Mouse (Mus musculus) hindbrain, embryonic 12.5 days (tissue): Measurements from ENCODE around the gene Naa60. TPM values are rescaled to one million over a fixed set of nuclear protein-coding genes. Genes with fewer than 3 reads are reported as not detected.

Experiments used
- ATAC-seq: fragments of 200-750 bp; cut with Nextera tagmentation; 2 replicates; pipeline ENCODE4 v1.8.0; 2017; ENCODE audit warnings: moderate TSS enrichment; ENCODE audit not compliant: low FRiP score
- H3K27ac ChIP-seq: fragments of 300-500 bp; sonication (generic); 2 replicates; pipeline ENCODE4 v1.5.1; 2016; ENCODE audit warnings: mild to moderate bottlenecking
- H3K27me3 ChIP-seq: fragments of 300-500 bp; sonication (generic); 2 replicates; pipeline ENCODE4 v1.6.1; 2016; ENCODE audit warnings: mild to moderate bottlenecking
- H3K36me3 ChIP-seq: fragments of 300-500 bp; sonication (generic); 2 replicates; pipeline ENCODE4 v1.6.1; 2016; ENCODE audit warnings: mild to moderate bottlenecking
- H3K4me1 ChIP-seq: fragments of 300-500 bp; sonication (generic); 2 replicates; pipeline ENCODE4 v1.6.1; 2016
- H3K4me2 ChIP-seq: fragments of 300-500 bp; sonication (generic); replicated peaks from 2 replicates; pipeline ENCODE4 v1.6.1; 2016; ENCODE audit warnings: mild to moderate bottlenecking
- H3K4me3 ChIP-seq: fragments of 300-500 bp; sonication (generic); 2 replicates; pipeline ENCODE4 v1.5.1; 2016; ENCODE audit warnings: mild to moderate bottlenecking
- H3K9ac ChIP-seq: fragments of 300-500 bp; sonication (generic); 2 replicates; pipeline ENCODE4 v1.6.1; 2016; ENCODE audit warnings: mild to moderate bottlenecking, moderate library complexity
- H3K9me3 ChIP-seq: fragments of 300-500 bp; sonication (generic); replicated peaks from 2 replicates; pipeline ENCODE4 v1.6.1; 2016; ENCODE audit warnings: mild to moderate bottlenecking
- WGBS: fragments of 180-500 bp; shearing (Covaris S2); methylation state at CpG from one replicate; pipeline ENCODE4 v1.1.7; 2016; 5-methylcytosine and 5-hydroxymethylcytosine counted together
- polyA plus RNA-seq: library from polyadenylated mRNA; unstranded; fragments of >200 nt; fragmentation: Nextera tagmentation; extraction: Ambion mirVana; gene quantifications from 2 replicates; pipeline ENCODE4 v1.2.1, GENCODE M21; 2016

Gene Naa60
- polyA plus RNA-seq, 1 experiment from 2014 or later, result 65.7 TPM

GRCm38 (mm10) chr16:3895173-3895792, 23.1 kb downstream of the Naa60 start:
- Histone ChIP-seq H3K36me3 (peaks cover 37% of the 10 kb centered on the region), H3K9ac (no peak overlapping the region), H3K4me1 (no peaks in the 10 kb centered on the region), H3K4me2 (no peak overlapping the region), H3K27me3 (no peaks in the 10 kb centered on the region), H3K9me3 (no peaks in the 10 kb centered on the region), H3K4me3 (no peak overlapping the region), H3K27ac (no peak overlapping the region)
- no peak for ATAC-seq
- WGBS, result 83% methylated on average over 9 of the region's 9 CpGs

- Histone ChIP-seq H3K9ac (no peak overlapping the region), H3K9me3 (no peaks in the 10 kb centered on the region), H3K4me3 (no peak overlapping the region), H3K27ac (no peak overlapping the region), H3K36me3 (peaks cover 45% of the 10 kb centered on the region), H3K4me1 (no peaks in the 10 kb centered on the region), H3K4me2 (no peak overlapping the region), H3K27me3 (no peaks in the 10 kb centered on the region)
- WGBS, result 87% methylated on average over 6 of the region's 6 CpGs
- no peak for ATAC-seq
Observed at GRCm38 (mm10) chr16:3896046-3896445, 23.9 kb downstream of the Naa60 start.

GRCm38 (mm10) chr16:3896553-3896952, 24.4 kb downstream of the Naa60 start:
- Histone ChIP-seq H3K9ac (no peak overlapping the region), H3K4me2 (no peak overlapping the region), H3K4me1 (no peaks in the 10 kb centered on the region), H3K27me3 (no peaks in the 10 kb centered on the region), H3K9me3 (no peaks in the 10 kb centered on the region), H3K36me3 (peaks cover 49% of the 10 kb centered on the region), H3K27ac (no peak overlapping the region), H3K4me3 (no peak overlapping the region)
- no peak for ATAC-seq
- WGBS, result 90% methylated on average over 1 of the region's 1 CpGs

- H3K9ac ChIP-seq, result no peak overlapping the region
- peaks cover 11% of the 10 kb centered on the region for H3K4me1 ChIP-seq
- no peak for ATAC-seq
- H3K27ac ChIP-seq, result no peak overlapping the region
- H3K4me2 ChIP-seq, result no peak overlapping the region
- H3K4me3 ChIP-seq, result no peak overlapping the region
- H3K9me3 ChIP-seq, result no peaks in the 10 kb centered on the region
- H3K27me3 ChIP-seq, result no peaks in the 10 kb centered on the region
- WGBS, result 75% methylated on average over 2 of the region's 2 CpGs
- H3K36me3 ChIP-seq, result peaks cover 45% of the 10 kb centered on the region
Observed at GRCm38 (mm10) chr16:3907471-3907870, 35.3 kb downstream of the Naa60 start.

- H3K4me1 ChIP-seq, result peaks cover 11% of the 10 kb centered on the region
- peaks cover 43% of the 10 kb centered on the region for H3K36me3 ChIP-seq
- H3K27ac ChIP-seq, result peak within 1 kb of the TSS; percentile 66
- no peaks in the 10 kb centered on the region for H3K27me3 ChIP-seq
- under 1% methylated on average over 33 of the region's 33 CpGs for WGBS
- peak within 1 kb of the TSS; percentile 60 for H3K4me3 ChIP-seq
- H3K9me3 ChIP-seq, result no peaks in the 10 kb centered on the region
- H3K4me2 ChIP-seq, result peak within 1 kb of the TSS; percentile 78
- peak within 1 kb of the TSS; percentile 68 for H3K9ac ChIP-seq
- ATAC-seq, result peak; percentile 97
Observed at GRCm38 (mm10) chr16:3908537-3909111, 36.4 kb downstream of the Naa60 start, which contains the start of the genes 1700037C18Rik and Cluap1. Gene 1700037C18Rik (minus strand): TSS chr16:3908689. Gene Cluap1 (plus strand): TSS chr16:3908801.

- ATAC-seq, result no peak; the same call in 1 of the 2 replicates
- H3K36me3 ChIP-seq, result peaks cover 42% of the 10 kb centered on the region
Observed at GRCm38 (mm10) chr16:3909118-3909517, 36.9 kb downstream of the Naa60 start.

GRCm38 (mm10) chr16:3920756-3921155, 48.6 kb downstream of the Naa60 start:
- 94% methylated on average over 2 of the region's 2 CpGs for WGBS
- H3K4me3 ChIP-seq, result no peak overlapping the region
- no peak overlapping the region for H3K27ac ChIP-seq
- no peak for ATAC-seq
- H3K27me3 ChIP-seq, result no peaks in the 10 kb centered on the region
- no peaks in the 10 kb centered on the region for H3K9me3 ChIP-seq
- H3K36me3 ChIP-seq, result peaks cover 54% of the 10 kb centered on the region
- no peak overlapping the region for H3K4me2 ChIP-seq
- no peak overlapping the region for H3K9ac ChIP-seq
- no peaks in the 10 kb centered on the region for H3K4me1 ChIP-seq

More at GRCm38 (mm10) chr16:3909118-3909517, 36.9 kb downstream of the Naa60 start:
- peak overlapping the region; percentile 78 for H3K4me2 ChIP-seq
- peaks cover 11% of the 10 kb centered on the region for H3K4me1 ChIP-seq
- H3K9ac ChIP-seq, result peak overlapping the region; percentile 68
- peak overlapping the region; percentile 60 for H3K4me3 ChIP-seq
- no peaks in the 10 kb centered on the region for H3K27me3 ChIP-seq
- H3K27ac ChIP-seq, result peak overlapping the region; percentile 66
- WGBS, result 12% methylated on average over 20 of the region's 20 CpGs
- H3K9me3 ChIP-seq, result no peaks in the 10 kb centered on the region

- H3K4me2 ChIP-seq, result no peak overlapping the region
- H3K4me1 ChIP-seq, result no peaks in the 10 kb centered on the region
- no peaks in the 10 kb centered on the region for H3K27me3 ChIP-seq
- no peaks in the 10 kb centered on the region for H3K9me3 ChIP-seq
- H3K27ac ChIP-seq, result no peak overlapping the region
- no peak for ATAC-seq
- 89% methylated on average over 3 of the region's 3 CpGs for WGBS
- no peak overlapping the region for H3K4me3 ChIP-seq
- no peak overlapping the region for H3K9ac ChIP-seq
- peaks cover 60% of the 10 kb centered on the region for H3K36me3 ChIP-seq
Observed at GRCm38 (mm10) chr16:3923515-3923914, 51.3 kb downstream of the Naa60 start.

GRCm38 (mm10) chr16:3923966-3924365, 51.8 kb downstream of the Naa60 start:
- Histone ChIP-seq H3K4me3 (no peak overlapping the region), H3K36me3 (peaks cover 63% of the 10 kb centered on the region), H3K4me2 (no peak overlapping the region), H3K9ac (no peak overlapping the region), H3K4me1 (no peaks in the 10 kb centered on the region), H3K9me3 (no peaks in the 10 kb centered on the region), H3K27me3 (no peaks in the 10 kb centered on the region), H3K27ac (no peak overlapping the region)
- 75% methylated on average over 4 of the region's 4 CpGs for WGBS
- no peak for ATAC-seq

GRCm38 (mm10) chr16:3928582-3928981, 56.4 kb downstream of the Naa60 start:
- no peaks in the 10 kb centered on the region for H3K4me1 ChIP-seq
- H3K27ac ChIP-seq, result no peak overlapping the region
- H3K4me2 ChIP-seq, result no peak overlapping the region
- no peak for ATAC-seq
- H3K9ac ChIP-seq, result no peak overlapping the region
- H3K9me3 ChIP-seq, result no peaks in the 10 kb centered on the region
- H3K27me3 ChIP-seq, result no peaks in the 10 kb centered on the region
- H3K36me3 ChIP-seq, result peaks cover 63% of the 10 kb centered on the region
- 86% methylated on average over 1 of the region's 1 CpGs for WGBS
- no peak overlapping the region for H3K4me3 ChIP-seq

GRCm38 (mm10) chr16:3929151-3929550, 57.0 kb downstream of the Naa60 start:
- 76% methylated on average over 7 of the region's 7 CpGs for WGBS
- Histone ChIP-seq H3K4me2 (no peak overlapping the region), H3K9me3 (no peaks in the 10 kb centered on the region), H3K27me3 (no peaks in the 10 kb centered on the region), H3K9ac (no peak overlapping the region), H3K4me1 (no peaks in the 10 kb centered on the region), H3K27ac (no peak overlapping the region), H3K36me3 (peaks cover 64% of the 10 kb centered on the region), H3K4me3 (no peak overlapping the region)
- ATAC-seq, result no peak

GRCm38 (mm10) chr16:3933536-3933935, 61.4 kb downstream of the Naa60 start:
- Histone ChIP-seq H3K9me3 (no peaks in the 10 kb centered on the region), H3K36me3 (peaks cover 74% of the 10 kb centered on the region), H3K4me3 (no peak overlapping the region), H3K9ac (no peak overlapping the region), H3K4me2 (no peak overlapping the region), H3K27ac (no peak overlapping the region), H3K4me1 (no peaks in the 10 kb centered on the region), H3K27me3 (no peaks in the 10 kb centered on the region)
- ATAC-seq, result no peak
- 94% methylated on average over 6 of the region's 6 CpGs for WGBS

GRCm38 (mm10) chr16:3934091-3934490, 61.9 kb downstream of the Naa60 start:
- H3K4me2 ChIP-seq, result no peak overlapping the region
- no peak for ATAC-seq
- peaks cover 75% of the 10 kb centered on the region for H3K36me3 ChIP-seq
- H3K9me3 ChIP-seq, result no peaks in the 10 kb centered on the region
- no peak overlapping the region for H3K4me3 ChIP-seq
- WGBS, result 92% methylated on average over 1 of the region's 1 CpGs
- H3K4me1 ChIP-seq, result no peaks in the 10 kb centered on the region
- no peak overlapping the region for H3K9ac ChIP-seq
- no peak overlapping the region for H3K27ac ChIP-seq
- H3K27me3 ChIP-seq, result no peaks in the 10 kb centered on the region
